Mouse (Mus musculus) C2C12 (cell line): ENCODE results near the gene Plxna2.

Experiments
- CTCF ChIP-seq: IDR thresholded peaks from one replicate; pipeline ENCODE4 v1.5.1; 2011; ENCODE audit not compliant: control insufficient read depth, insufficient read depth, insufficient read length
- MAX ChIP-seq: IDR thresholded peaks from one replicate; pipeline ENCODE4 v1.6.1; 2011; ENCODE audit warnings: mild to moderate bottlenecking, control low read depth
- MYOD1 ChIP-seq: IDR thresholded peaks from one replicate; pipeline ENCODE4 v1.6.1; 2011; ENCODE audit warnings: low read depth; ENCODE audit not compliant: control insufficient read depth, insufficient read length
- MYOG ChIP-seq: IDR thresholded peaks from one replicate; pipeline ENCODE4 v1.6.1; 2011; ENCODE audit not compliant: control insufficient read depth, insufficient read length; ENCODE audit errors: extremely low read depth

DNA sequence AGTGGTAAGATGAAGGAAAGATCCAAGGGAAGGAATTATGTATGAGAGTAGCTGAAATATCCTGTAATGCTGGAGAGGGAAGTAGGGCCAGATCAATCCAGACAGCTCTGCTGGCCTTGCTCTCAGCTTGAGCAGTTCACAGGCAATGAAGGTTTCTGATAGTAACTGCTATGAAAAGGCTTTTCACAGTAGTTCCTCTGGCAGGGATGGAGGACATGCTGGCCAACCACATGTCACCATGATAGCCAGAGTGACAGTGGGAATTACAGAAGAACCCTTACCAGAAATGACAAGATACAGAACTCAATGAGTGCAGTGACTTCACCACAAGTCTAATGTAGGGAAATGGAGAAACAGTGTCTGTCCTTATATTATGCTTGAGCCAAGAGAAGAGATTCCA lies 210.3 kb downstream of the Plxna2 start:
- no peak for TF ChIP-seq CTCF
- no peak for TF ChIP-seq MAX
- TF ChIP-seq MYOD1: no peak
- TF ChIP-seq MYOG: no peak
